Mouse (Mus musculus) midbrain, embryonic 10.5 days (tissue): ENCODE results near the gene Inca1. TPM values are rescaled to one million over a fixed set of nuclear protein-coding genes. Genes with fewer than 3 reads are reported as not detected.

ENCODE experiments used
- DNase-seq: peaks from one replicate; pipeline ENCODE4 v3.0.0-alpha.2; 2017; ENCODE audit warnings: low spot score
- H3K27ac ChIP-seq: fragments of 300-500 bp; sonication (generic); replicated peaks from 2 replicates; pipeline ENCODE4 v1.5.1; 2016; ENCODE audit warnings: mild to moderate bottlenecking
- H3K27me3 ChIP-seq: fragments of 300-500 bp; sonication (generic); 2 replicates; pipeline ENCODE4 v1.6.1; 2016; ENCODE audit warnings: low read depth, mild to moderate bottlenecking; ENCODE audit not compliant: poor library complexity, severe bottlenecking
- H3K36me3 ChIP-seq: fragments of 300-500 bp; sonication (generic); 2 replicates; pipeline ENCODE4 v1.6.1; 2016; ENCODE audit warnings: mild to moderate bottlenecking, moderate library complexity
- H3K4me1 ChIP-seq: fragments of 300-500 bp; sonication (generic); 2 replicates; pipeline ENCODE4 v1.6.1; 2016
- H3K4me3 ChIP-seq: fragments of 300-500 bp; sonication (generic); 2 replicates; pipeline ENCODE4 v1.5.1; 2016; ENCODE audit warnings: mild to moderate bottlenecking, moderate library complexity
- H3K9me3 ChIP-seq: fragments of 300-500 bp; sonication (generic); replicated peaks from 2 replicates; pipeline ENCODE4 v1.6.1; 2016; ENCODE audit warnings: mild to moderate bottlenecking
- WGBS: fragments of 180-500 bp; shearing (Covaris S2); methylation state at CpG from one replicate; pipeline ENCODE4 v1.1.7; 2016; 5-methylcytosine and 5-hydroxymethylcytosine counted together
- polyA plus RNA-seq: library from polyadenylated mRNA; unstranded; fragments of >200 nt; fragmentation: Nextera tagmentation; extraction: Ambion mirVana; gene quantifications from 2 replicates; pipeline ENCODE4 v1.2.1, GENCODE M21; 2016

Gene Inca1
- polyA plus RNA-seq, 1 experiment from 2014 or later = 1.00 TPM

DNA sequence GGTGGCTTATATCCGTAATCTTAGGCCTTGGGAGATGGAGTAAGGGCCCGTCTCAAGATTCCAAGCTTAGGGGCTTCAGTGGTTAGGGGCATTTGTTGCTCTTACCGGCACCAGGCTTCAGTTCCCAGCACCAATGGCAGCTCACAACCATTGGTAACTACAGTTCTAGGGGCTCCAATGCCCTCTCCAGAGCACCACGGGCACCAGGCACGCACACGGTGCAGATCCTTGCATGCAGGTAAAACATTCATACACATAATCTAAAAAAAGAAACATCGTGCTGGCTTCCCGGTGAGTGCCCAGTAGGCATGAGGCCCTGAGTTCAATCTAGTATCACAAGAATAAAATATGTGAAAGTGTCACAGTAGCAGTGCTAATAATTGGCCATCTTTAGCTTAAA lies 36.9 kb downstream of the Inca1 start:
- 85% methylated on average over 8 of the region's 8 CpGs for WGBS
- Histone ChIP-seq H3K27me3 (no peaks in the 10 kb centered on the region), H3K9me3 (no peaks in the 10 kb centered on the region), H3K4me3 (no peak overlapping the region), H3K36me3 (peaks cover 83% of the 10 kb centered on the region), H3K27ac (no peak overlapping the region), H3K4me1 (peaks cover 21% of the 10 kb centered on the region)
- no peak for DNase-seq

DNA sequence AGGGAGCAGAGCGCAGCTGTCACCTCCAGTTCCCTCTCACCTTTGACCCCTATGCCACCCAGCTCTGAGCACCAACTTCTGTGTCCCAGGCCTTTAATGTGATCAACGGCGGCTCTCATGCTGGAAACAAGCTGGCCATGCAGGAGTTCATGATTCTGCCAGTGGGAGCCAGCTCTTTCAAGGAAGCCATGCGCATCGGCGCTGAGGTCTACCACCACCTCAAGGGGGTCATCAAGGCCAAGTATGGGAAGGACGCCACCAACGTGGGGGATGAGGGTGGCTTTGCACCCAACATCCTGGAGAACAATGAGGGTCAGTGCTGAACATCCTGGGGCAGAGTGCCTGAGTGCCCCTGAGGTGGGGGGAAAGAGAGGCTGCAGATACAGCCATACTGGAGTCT lies 39.4 kb downstream of the Inca1 start:
- WGBS = 89% methylated on average over 8 of the region's 8 CpGs
- Histone ChIP-seq H3K4me3 (0 out of 2 replicates have a peak overlapping the region, but pooled peaks have one; percentile 7), H3K4me1 (peaks cover 37% of the 10 kb centered on the region), H3K9me3 (no peaks in the 10 kb centered on the region), H3K27ac (no peak overlapping the region; the same call in 1 of the 2 replicates), H3K27me3 (no peaks in the 10 kb centered on the region), H3K36me3 (peaks cover 64% of the 10 kb centered on the region)
- no peak for DNase-seq

DNA sequence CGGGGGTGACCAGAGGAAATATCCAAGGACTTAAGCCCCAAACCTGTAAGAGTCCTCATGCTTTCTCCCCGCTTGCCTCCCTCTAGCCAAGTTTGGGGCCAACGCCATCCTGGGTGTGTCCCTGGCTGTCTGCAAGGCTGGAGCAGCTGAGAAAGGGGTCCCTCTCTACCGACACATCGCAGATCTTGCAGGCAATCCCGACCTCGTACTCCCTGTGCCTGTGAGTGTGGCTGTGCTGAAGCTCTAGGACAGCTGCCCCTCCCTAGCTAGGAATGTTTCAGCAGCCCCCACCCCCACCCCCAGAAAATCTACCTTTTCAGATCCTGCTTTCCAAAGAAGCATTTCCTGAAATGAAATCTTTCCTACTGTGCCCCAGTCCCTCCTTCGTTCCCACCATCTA lies 41.0 kb downstream of the Inca1 start:
- Histone ChIP-seq H3K36me3 (peaks cover 47% of the 10 kb centered on the region), H3K4me3 (no peak overlapping the region), H3K9me3 (no peaks in the 10 kb centered on the region), H3K27ac (no peak overlapping the region), H3K4me1 (peaks cover 41% of the 10 kb centered on the region), H3K27me3 (no peaks in the 10 kb centered on the region)
- WGBS = 80% methylated on average over 8 of the region's 8 CpGs
- DNase-seq = no peak

DNA sequence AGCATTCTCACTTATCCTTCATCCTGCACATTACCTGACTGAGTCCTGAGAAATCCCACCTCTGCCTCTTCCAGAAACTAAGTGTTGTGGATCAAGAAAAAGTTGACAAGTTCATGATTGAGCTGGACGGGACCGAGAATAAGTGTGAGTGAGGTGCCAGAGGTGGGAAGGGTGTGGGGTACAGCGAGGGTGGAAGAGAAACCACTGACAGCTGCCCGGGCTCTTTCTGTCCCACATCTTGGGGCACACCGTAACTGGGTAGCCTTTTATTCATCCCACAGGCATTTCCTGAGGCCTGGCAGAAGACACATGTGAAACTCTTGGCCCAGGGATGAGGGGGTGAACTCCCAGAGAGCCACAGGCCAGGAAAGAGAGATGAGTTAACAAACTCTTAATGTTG lies 41.4 kb downstream of the Inca1 start:
- H3K9me3 ChIP-seq = no peaks in the 10 kb centered on the region
- peaks cover 39% of the 10 kb centered on the region for H3K4me1 ChIP-seq
- H3K27me3 ChIP-seq = no peaks in the 10 kb centered on the region
- peaks cover 43% of the 10 kb centered on the region for H3K36me3 ChIP-seq
- H3K4me3 ChIP-seq = 0 out of 2 replicates have a peak overlapping the region, but pooled peaks have one; percentile 4
- WGBS = 90% methylated on average over 5 of the region's 5 CpGs
- DNase-seq = no peak
- peak overlapping the region; percentile 99; the same call in 1 of the 2 replicates for H3K27ac ChIP-seq

DNA sequence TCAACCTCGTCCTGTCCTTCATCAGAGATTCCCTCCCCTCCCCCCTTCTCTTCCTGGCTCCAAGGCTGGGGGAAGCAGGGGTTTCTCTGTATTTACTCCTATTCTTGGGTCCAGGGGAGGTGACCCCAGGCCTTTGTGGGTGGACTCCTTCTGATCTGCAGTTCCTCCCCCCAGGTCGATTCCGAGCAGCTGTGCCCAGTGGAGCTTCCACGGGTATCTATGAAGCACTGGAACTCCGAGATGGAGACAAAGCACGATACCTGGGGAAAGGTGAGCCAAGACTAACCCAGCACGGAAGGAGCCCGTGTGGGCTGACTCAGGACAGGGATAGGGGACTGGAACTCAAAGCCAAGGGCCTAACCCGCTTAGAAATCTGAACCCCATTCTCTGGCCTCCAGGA lies 42.0 kb downstream of the Inca1 start:
- Histone ChIP-seq H3K9me3 (no peaks in the 10 kb centered on the region), H3K4me1 (peaks cover 44% of the 10 kb centered on the region), H3K27me3 (no peaks in the 10 kb centered on the region), H3K27ac (peak overlapping the region; percentile 99), H3K36me3 (peaks cover 40% of the 10 kb centered on the region), H3K4me3 (0 out of 2 replicates have a peak overlapping the region, but pooled peaks have one; percentile 4)
- DNase-seq = no peak
- 64% methylated on average over 9 of the region's 9 CpGs for WGBS

DNA sequence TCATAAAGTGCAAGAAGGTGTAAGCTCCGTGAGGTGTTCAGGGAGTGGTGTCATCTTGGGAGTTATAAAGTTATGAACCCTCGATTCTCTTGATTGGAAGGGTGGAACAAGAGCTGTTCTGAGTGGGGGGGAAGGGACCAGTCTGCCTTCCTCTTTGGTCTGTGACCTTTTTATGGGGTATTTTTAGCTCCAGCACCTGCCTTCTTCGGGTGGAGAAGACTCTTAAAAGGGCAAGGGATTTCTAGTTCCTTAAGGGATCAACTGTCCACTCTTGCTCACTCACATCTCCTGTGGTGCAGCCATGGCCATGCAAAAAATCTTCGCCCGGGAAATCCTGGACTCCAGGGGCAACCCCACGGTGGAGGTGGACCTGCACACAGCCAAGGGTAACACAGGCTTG lies 42.4 kb downstream of the Inca1 start:
- Histone ChIP-seq H3K27ac (peak overlapping the region; percentile 99), H3K4me3 (0 out of 2 replicates have a peak overlapping the region, but pooled peaks have one; percentile 4), H3K27me3 (no peaks in the 10 kb centered on the region), H3K9me3 (no peaks in the 10 kb centered on the region), H3K36me3 (peaks cover 40% of the 10 kb centered on the region), H3K4me1 (peaks cover 48% of the 10 kb centered on the region)
- no peak for DNase-seq
- 63% methylated on average over 6 of the region's 6 CpGs for WGBS

DNA sequence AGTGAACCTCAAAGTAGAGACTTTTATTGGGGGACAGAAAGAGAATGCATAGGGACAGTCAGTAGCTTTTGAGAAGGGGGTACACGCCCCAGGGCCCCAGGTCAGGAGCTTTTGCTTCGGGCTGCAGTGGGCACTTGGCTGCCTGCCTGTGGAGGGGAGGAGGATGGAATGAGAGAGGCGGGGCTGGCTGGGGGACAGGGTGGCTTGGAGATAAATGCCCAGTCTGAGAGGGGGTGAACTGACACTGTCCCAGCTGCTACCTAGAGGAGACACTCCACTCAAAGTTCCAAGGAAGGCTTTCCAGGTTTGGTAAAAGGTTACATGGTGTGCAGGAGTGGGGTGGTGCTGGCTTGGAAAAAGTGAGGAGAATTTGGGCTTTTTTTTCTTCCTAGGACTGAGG lies 43.0 kb downstream of the Inca1 start, which contains the start of gene Eno3:
Gene Eno3 (plus strand): TSS at position 239 of the 400 bp plus-strand sequence.
- Histone ChIP-seq H3K4me3 (peak within 1 kb of the TSS; percentile 100), H3K4me1 (peaks cover 54% of the 10 kb centered on the region), H3K27me3 (no peaks in the 10 kb centered on the region), H3K27ac (peak within 1 kb of the TSS; percentile 99), H3K9me3 (no peaks in the 10 kb centered on the region), H3K36me3 (peaks cover 40% of the 10 kb centered on the region)
- peak; percentile 48 for DNase-seq
- WGBS = 0% methylated on average over 3 of the region's 3 CpGs

DNA sequence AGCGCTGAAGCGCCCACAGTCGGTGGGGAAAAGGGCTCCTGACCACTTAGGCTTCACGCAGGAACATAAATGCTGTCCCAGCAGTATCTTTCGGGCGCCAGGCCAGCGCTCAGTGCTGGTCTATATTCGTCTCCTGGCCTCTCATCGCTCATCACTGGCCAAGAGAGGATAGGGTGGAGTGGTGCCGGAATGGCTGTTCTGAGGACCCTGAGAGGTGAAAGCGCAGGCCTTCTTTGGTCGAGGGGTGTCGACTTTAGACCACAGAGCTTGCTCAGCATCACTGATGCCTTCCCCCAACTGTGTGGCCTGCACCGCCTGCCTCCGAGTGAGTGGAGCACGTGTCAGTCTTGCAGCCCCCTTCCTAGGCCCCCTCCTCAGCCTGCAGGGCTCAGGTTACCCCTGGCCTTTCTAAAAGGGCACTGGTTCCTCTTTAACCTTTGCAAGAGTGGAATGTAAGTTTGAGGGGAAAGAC lies 43.5 kb downstream of the Inca1 start:
- Histone ChIP-seq H3K4me1 (peaks cover 56% of the 10 kb centered on the region), H3K4me3 (peak overlapping the region; percentile 100), H3K27ac (peak overlapping the region; percentile 99), H3K27me3 (no peaks in the 10 kb centered on the region), H3K36me3 (peaks cover 40% of the 10 kb centered on the region), H3K9me3 (no peaks in the 10 kb centered on the region)
- 2% methylated on average over 16 of the region's 16 CpGs for WGBS
- peak; percentile 66 for DNase-seq

DNA sequence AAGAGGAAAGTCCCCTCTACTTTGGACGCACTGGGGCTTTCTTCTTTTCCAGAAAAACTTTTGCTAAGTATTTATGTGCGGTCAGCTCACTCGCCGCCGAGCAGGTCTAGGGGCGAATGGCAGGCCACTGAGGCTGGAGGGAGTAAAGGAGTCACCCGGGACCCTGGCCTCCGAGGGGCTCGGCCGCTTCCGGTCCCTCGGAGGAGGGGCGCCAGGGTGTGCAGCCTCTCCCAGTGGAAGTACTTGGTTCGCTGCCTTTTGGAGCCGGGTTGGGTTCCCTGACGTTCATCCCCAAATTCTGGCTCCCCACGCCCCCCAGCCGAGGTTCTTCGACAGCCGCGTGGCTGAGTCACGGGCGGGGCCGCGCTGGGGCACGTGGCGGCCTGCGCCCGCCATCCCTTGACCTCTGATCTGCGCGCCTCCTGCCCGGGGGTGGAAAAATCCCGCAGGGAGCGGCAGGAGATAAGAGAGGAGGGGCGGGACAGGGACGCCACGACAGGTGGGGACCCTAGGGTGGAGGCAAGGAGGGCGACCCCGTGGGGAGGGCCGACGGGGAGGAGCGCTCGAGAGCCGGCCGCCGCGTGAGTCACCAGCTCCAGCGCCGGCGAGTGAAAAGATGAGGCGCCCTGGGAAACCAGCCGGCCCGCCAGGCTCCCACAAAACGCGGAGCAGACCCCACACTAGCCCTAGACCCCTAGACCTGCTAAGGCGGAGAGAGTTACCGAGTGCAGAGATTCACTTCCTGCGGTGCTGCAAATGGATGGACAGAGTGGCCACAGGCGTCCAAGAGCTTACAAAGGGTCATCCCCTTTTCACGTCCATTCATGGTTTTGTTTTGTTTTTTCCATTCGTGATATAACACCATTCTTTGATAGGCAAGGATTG lies 44.1 kb downstream of the Inca1 start:
- under 1% methylated on average over 61 of the region's 61 CpGs for WGBS
- Histone ChIP-seq H3K27me3 (no peaks in the 10 kb centered on the region), H3K4me3 (peak overlapping the region; percentile 100), H3K27ac (peak overlapping the region; percentile 99), H3K4me1 (peaks cover 59% of the 10 kb centered on the region), H3K36me3 (peaks cover 40% of the 10 kb centered on the region), H3K9me3 (no peaks in the 10 kb centered on the region)
- DNase-seq = peak; percentile 81

DNA sequence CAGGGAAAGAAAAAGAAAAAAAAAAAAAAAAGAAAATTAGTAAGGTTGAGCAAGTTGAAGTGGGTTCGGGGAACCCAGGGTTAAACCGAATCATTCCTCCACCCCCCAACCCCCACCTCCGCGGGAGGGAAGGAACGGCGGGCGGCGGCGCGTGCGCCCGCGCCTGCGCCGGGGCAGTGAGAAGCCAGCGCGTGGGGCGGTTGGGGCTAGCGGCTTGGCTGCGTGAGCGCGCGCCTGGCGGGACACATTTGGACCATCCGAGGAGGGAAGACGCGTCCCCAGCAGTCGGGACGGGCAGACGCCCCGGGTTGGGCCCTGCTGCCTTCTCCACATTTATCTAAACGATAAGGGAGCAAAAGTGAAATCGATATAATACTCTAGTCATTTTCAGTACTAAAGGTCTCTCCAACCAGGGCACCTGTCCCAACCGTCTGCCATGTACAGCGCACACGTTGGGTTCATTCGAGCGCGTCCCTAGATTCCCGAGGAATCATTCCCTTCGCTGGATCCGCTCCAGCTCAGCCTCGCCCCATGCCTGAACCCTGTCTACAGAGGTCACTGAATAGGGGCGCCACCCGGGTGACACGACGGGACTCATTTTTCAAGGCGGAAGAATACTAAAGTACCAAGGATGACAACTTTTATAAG lies 44.9 kb downstream of the Inca1 start:
- Histone ChIP-seq H3K4me1 (peaks cover 62% of the 10 kb centered on the region), H3K27ac (peak overlapping the region; percentile 99), H3K27me3 (no peaks in the 10 kb centered on the region), H3K9me3 (no peaks in the 10 kb centered on the region), H3K36me3 (peaks cover 40% of the 10 kb centered on the region), H3K4me3 (peak overlapping the region; percentile 100)
- WGBS = 0% methylated on average over 48 of the region's 48 CpGs
- DNase-seq = peak; percentile 82

DNA sequence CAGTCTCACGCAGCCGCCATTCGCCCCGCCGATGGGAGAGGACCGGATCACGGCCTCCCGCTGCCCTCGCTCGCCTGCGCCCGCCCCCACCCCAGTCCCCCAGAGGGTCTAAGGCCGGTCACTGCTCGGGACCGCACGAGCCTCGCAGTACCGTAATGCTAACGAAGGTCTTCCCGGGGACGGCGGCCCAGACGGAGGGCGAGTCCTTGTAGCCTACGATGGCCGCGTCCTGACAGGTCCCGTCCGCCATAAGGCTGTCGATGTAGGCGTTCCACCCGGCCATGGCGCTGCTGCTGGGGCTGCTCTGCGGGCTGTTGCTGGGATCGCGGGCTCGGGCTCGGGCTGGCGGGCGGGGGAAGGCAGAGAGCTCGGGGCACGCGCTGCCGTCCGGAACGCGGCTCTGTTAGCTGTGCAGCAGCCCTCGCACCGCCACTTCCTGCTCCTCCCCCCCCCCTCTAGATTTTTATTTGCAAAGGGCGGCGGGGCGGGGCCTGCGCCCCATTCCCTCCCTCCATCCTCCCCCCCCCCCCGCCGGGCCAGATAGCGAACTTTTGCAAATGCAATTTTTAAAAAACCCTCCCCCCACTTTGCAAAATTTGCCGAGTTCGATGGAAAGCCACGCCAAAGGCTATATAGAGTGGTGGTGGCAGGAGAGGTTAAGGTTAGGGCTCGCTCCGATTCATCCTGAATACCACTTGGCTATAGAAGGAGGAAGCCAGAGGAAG lies 45.6 kb downstream of the Inca1 start, which contains the start of gene Pfn1:
Gene Pfn1 (minus strand): TSS at position 447 of the 725 bp plus-strand sequence.
- WGBS = under 1% methylated on average over 59 of the region's 61 CpGs
- Histone ChIP-seq H3K4me1 (peaks cover 62% of the 10 kb centered on the region), H3K27ac (peak within 1 kb of the TSS; percentile 99), H3K9me3 (no peaks in the 10 kb centered on the region), H3K4me3 (peak within 1 kb of the TSS; percentile 100), H3K27me3 (no peaks in the 10 kb centered on the region), H3K36me3 (peaks cover 41% of the 10 kb centered on the region)
- DNase-seq = peak; percentile 84
